Mouse (Mus musculus): ENCODE data around the gene Fcrl5.
A peak's percentile ranks its signal among the peaks of the same experiment; 100 is the strongest.

The Fcrl5 gene

GRCm38 (mm10) chr3:87528021-87528420 is 92.4 kb downstream of the Fcrl5 start:
- no peak for DNase-seq (ENCODE audit: low read depth, low spot score)

- DNase-seq (ENCODE audit: low read depth, low spot score): no peak
These were observed 93.3 kb downstream of the Fcrl5 start for GRCm38 (mm10) chr3:87528841-87529240.

GRCm38 (mm10) chr3:87529568-87529967 is 94.0 kb downstream of the Fcrl5 start:
- no peak for DNase-seq (ENCODE audit: low read depth, low spot score)

DNA sequence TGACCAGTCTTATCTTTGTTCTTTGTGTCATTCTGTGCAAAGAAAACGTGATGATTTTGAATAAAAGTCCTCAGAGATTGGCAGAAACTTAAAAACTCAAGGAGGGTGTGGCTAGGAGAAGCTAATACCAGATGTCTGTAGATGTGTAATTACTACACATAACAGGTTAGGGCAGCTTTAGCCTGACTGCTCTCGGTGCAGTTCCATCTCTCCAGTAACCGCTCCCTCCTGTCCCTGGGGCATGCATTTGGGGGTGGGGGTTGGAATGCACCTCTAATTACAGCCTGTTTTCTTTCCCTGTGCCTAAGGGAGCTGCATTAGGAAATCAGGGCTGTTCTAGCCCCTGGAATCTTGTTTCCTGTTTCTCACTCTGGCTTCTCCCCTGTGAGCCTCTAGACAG is 94.7 kb downstream of the Fcrl5 start:
- DNase-seq (ENCODE audit: low read depth, low spot score): no peak

GRCm38 (mm10) chr3:87533667-87534378 is 98.2 kb downstream of the Fcrl5 start:
- no peak for DNase-seq (ENCODE audit: low read depth, low spot score)

DNA sequence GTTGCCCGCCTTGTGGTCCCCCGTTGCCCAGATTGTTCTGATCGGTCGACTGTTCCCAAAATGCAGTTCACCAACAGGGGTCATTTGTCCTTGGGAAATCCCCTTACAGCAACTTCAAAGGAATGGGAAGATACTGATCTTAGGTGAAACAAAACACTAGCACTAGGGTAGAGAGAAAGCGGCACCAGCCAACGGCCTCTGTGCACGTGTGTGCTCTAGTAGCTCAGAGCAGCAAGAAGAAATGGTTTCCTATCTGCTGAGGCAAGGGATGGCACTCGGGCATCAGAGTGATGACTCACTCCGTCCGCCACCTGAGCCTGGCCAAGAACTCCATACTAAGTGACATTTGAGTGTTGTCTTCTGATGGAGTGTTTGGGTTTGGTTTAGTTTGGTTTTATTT is 102.5 kb downstream of the Fcrl5 start:
- DNase-seq (ENCODE audit: low read depth, low spot score): peak; percentile 49

- no peak for DNase-seq (ENCODE audit: low read depth, low spot score)
These were observed 104.6 kb downstream of the Fcrl5 start for GRCm38 (mm10) chr3:87540028-87540675.

DNA sequence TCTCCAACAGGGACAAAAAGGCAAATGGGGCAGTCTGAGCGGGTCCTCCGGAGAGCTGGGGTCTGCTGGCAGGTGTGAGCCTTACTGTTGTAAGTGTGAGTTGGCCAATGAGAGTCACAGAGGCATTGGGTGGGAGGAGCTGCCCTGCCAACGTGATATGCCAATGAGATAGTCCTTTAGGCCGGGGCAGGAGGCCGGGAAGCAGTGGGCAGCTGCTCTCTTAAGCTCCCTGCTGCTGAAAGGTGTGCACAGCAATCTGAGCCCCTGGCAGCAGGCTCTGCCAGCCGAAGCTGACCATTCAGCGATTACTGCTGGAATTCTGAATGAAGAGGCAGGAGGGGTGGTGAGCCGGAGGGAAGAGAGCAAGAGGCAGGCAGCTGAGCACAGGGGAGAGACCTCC is 105.1 kb downstream of the Fcrl5 start:
- DNase-seq (ENCODE audit: low read depth, low spot score): no peak

DNA sequence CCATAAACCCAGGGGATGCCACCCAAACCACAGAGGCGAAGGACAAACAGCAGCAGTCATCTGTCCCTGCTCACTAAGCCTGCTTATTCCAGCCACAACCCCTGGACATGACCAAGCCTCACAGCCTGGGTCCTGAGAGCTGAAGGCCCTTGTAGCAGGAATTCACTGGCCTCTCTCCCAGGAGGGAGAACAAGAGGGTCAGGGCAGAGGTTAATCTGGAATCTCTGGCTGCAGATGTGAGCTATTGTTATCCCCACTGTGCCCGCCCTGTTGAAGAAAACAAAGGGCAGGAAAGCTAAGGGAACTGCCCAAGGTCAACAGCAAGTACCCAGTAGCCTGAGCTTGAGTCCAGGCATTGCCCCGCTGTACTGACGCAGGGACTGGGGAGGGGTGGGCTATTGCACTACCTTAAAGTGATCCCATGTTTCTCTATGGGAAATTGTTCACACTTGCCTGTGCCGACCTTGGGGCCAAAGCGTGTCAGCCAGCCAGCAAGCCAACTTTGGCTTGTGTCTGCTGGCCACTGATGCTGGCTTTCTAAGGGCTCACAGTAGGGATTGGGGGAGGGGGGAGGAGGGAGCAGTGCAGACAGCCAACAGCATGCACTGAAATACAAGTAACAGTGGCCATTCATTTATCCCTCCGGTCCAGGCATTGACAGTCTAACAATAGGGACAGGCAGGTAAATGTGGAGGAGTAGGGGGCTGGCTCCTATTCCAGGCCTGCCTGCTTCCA is 107.1 kb downstream of the Fcrl5 start:
- DNase-seq (ENCODE audit: low read depth, low spot score): peak; percentile 44

DNA sequence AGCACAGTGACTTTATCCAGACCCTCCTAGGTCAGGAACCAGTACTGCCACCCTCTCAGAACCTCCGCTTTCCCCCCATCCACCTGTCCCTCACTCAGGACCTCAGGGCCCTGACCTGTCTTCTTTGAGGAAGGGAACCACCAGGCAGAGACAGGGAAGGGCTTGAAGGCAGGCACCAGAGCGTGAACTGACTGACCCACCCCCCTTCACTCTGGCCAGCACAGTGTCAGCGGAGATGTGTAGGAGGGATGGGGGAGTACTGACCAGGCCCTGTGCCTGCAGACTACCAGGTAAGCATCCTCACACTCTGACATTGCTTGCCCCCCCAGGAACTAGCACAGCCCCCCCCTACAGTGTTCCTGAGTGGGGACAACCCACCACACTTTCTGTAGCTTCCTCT is 110.0 kb downstream of the Fcrl5 start:
- no peak for DNase-seq (ENCODE audit: low read depth, low spot score)

DNA sequence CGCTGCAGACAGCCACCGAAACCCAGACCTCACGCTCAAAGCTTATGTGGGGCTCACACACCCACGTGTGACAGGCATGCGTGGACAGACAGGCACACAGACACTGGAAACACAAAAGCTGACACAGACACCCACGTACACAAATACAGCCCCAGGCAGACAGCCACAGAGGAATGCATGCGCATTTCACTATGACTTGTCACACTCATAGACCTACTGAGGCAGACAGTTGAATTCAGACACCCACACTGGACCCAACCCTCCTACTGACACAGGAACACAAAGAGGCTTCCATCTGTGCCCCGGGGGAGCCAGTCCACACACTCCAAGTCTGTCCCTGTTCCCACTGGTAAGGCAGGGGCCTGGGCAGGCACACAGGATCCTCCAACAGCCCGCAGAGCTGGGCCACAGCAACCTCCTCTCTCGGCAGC is 110.7 kb downstream of the Fcrl5 start:
- no peak for DNase-seq (ENCODE audit: low read depth, low spot score)

- DNase-seq (ENCODE audit: low read depth, low spot score): no peak
These were observed 114.3 kb downstream of the Fcrl5 start for GRCm38 (mm10) chr3:87549908-87550307.

Measured in R1 (cell line).